Mouse (Mus musculus) forelimb bud, embryonic 11.5 days (tissue): ENCODE results near the gene Adgrg1.

Source experiments
- DNase-seq: peaks from one replicate; pipeline ENCODE4 v3.0.0-alpha.2; 2012; ENCODE audit warnings: low read depth, low spot score

Gene Adgrg1

GRCm38 (mm10) chr8:95037106-95037925, 62.8 kb downstream of the Adgrg1 start:
- DNase-seq = peak; percentile 46

DNA sequence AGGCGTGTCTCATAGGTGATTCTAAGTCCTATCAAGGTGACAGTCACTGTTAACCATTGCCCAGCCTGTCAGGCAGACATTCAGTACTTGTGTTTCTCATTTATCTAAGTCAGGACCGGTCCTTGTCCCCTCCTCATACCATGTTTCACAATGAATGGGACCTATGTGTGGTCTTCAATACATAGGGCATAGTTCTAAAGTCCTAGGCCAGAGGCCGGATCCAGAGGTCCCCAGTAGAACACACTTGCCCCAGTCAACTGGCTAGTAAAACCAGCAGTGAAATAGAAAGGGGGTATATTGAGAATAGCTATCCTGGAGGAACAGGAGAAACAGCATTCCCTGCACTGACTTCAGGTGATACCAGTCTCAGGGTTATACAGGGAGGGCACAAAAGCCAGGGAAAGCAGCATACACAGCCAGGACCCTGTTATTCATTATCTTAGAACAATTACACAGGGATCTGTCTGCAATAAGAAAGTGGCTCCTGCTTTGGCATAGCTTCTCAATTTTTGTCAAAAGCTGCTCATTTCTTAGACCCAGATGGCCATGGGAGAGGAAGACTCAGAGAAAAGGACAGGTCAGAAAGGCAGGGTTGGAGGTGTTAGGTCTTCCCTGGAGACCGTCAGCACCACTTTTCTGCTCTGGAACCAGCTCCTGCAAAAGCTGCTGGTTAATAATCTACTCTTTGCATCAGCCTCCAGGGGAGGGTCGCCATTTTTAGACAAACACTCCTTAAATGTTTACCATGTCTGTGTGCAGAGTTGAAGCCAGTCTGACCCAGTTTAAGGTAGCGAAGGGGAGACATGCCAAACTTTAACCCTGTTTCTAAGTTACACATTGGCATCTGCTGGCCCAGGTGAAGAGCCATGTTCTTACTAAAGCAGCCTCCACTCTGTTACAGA, 67.6 kb downstream of the Adgrg1 start:
- DNase-seq = no peak

- no peak for DNase-seq
These were observed 70.3 kb downstream of the Adgrg1 start for GRCm38 (mm10) chr8:95044811-95045210.

DNA sequence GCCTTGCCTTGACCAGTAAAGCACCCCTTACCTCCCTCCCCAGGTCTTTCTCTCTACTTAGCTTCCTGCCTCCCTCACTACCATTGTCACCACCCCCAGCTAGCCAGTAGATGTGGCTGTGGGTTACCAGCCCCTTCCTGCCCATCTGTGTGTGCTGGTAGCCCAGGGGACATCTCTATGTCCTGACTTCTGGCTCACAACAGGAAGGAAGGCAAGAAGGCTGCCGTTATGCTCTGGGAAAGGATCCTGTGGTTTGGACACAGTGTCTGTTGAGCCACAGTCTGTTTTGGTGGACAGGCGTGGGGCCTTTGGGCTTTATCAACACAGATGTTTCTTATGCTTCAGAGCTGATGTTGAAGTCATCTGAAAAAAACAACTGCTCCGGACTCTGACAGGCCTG, 72.4 kb downstream of the Adgrg1 start:
- DNase-seq = no peak

DNA sequence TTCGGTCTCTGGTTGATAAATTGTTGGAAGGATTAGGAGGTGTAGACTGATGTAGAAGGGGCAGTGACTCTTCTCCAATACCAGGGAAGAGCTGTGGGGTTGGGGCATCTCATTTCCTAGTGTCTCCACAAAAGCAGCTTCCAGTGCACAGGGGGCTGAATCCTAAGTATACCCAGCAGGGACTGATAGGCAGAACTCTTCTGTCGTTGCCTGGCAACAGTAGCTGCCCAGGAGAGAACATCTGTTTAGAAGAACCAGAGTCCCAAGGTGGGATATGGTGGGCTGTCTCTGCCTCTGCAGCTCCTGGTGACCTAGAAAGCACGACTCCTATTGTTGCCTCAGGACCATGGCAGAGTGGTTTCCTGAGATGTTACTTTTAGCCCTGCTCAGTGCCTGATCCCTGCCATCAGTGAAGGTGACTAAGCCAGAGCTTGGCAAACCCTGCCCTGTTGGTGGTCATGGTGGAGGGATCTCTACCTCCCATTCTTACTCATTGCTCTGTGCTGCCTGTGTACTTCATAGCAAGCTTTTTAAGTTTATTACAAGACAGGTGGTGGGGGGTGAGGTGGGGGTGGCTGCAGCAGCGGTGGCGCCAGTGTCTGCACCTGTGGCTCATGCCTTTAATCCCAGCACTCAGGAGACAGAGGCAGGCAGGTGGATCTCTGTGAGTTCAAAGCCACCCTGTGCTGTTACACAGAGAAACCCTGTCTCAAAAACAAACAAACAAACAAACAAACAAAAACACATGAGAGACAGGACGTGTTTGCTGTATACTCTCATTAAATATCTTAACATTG, 73.5 kb downstream of the Adgrg1 start:
- no peak for DNase-seq

GRCm38 (mm10) chr8:95049636-95050035, 75.1 kb downstream of the Adgrg1 start:
- DNase-seq = peak; percentile 9

- no peak for DNase-seq
These were observed 79.9 kb downstream of the Adgrg1 start for GRCm38 (mm10) chr8:95054438-95054837.

DNA sequence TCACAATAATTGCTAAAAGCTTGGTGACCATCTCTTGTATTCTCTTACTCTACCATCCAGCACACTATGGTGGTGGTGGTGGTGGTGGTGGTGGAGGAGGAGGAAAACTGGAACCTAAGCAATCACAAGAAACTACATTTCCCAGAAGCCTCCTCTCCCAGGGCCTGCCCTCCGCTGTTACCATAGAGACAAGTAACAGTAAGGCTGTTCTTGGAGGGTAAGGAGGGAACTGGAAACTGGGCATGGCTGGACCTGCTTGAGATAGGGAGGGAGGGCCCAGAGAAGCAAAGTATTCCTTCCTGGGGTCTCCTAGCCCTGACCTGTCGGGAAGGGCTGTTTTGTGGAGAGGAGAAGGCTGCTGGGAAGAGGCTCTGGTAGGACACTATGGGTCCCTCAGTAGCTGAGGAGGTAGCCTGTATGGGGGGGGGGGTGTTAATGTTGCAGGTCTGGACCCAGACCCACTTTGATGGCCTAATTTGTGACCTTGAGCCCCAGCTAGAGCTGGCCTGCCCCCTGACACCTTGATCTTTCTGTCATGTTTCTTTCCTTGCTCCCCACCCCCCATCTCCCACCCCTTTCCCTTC, 80.5 kb downstream of the Adgrg1 start, which contains the start of gene Drc7:
TSS of gene Drc7 (plus strand) at position 177 of the 584 bp plus-strand sequence.
- peak; percentile 29 for DNase-seq

DNA sequence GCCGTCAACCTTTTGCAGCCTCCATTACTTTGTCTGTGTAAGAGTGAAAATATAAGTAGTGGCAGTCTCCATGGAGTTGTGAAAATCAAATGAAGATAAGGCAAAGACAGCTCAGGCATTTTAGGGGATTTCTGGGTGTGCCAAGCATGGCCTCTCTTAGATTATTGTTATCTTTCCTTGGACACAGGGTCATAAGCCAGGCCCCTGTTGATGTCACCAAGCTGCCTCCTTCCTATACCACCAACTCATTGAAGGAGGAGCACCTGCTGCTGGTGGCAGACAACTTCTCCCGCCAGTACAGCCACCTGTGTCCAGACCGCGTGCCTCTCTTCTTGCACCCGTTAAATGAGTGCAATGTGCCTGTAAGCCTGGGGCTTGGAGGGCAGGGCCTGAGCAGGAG, 81.9 kb downstream of the Adgrg1 start:
- DNase-seq = no peak

DNA sequence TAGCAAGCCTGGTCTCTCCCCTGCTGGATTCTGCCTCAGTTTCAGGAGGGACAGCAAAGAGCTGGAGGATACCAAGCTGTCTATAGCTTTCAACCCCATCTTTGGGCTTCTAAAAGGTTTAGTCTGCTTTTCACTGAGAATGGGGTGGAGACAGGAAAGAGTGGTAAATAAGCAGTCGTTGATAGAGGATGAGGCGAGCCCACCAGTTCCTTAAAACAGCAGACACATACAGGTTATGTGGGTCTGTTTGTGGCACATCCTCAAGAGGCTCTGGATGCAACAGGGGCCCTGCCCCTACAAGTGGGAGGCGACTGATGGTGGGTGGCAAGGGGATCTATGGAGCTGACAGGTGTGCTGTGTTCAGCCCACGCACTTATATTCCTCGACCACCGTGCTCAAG, 84.1 kb downstream of the Adgrg1 start:
- DNase-seq = no peak

- DNase-seq = no peak
These were observed 85.4 kb downstream of the Adgrg1 start for GRCm38 (mm10) chr8:95059812-95060533.
